Mouse (Mus musculus) adrenal gland, adult 2 months (tissue): ENCODE measurements at regions not wholly inside any gene's neighbourhood (a gene's known extent, or its start where the extent isn't known, plus 50 kb on each side); places are given as distances from the start of the nearest gene placed in this dataset.

ENCODE experiments used
- DNase-seq: peaks from one replicate; pipeline ENCODE4 v3.0.0; 2021

DNA sequence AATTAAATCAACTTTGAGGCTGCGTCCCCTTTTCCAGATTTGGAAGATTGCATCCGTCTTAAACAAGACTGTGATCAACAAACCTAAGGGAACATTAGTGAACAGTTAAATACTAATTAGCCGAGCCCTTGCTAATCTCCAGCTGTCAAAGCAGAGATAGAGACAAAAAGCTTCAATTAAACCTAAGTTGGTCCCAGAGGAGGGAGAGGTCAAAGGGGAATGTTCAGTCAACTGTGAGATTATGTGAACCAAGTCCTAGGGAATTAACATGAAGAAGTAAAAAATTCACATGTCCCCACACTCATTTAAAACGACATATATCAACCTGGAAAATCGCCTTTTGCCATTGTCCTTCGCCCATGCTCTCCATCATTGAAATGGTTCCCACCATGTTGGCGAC, 59.7 kb upstream of the Tbx20 start:
- DNase-seq: no peak

- no peak for DNase-seq
Measured at GRCm38 (mm10) chr9:24848210-24848609, 74.1 kb upstream of the Tbx20 start.

- DNase-seq: no peak
Measured at GRCm38 (mm10) chr9:24859459-24859858, 85.4 kb upstream of the Tbx20 start.

- no peak for DNase-seq
Measured at GRCm38 (mm10) chr9:24866390-24867173, 92.5 kb upstream of the Tbx20 start.

GRCm38 (mm10) chr9:24868746-24869145, 94.6 kb upstream of the Tbx20 start:
- DNase-seq: no peak

GRCm38 (mm10) chr9:24874434-24875143, 100.5 kb upstream of the Tbx20 start:
- no peak for DNase-seq

- no peak for DNase-seq
Measured at GRCm38 (mm10) chr9:24878384-24879174, 104.5 kb upstream of the Tbx20 start.

DNA sequence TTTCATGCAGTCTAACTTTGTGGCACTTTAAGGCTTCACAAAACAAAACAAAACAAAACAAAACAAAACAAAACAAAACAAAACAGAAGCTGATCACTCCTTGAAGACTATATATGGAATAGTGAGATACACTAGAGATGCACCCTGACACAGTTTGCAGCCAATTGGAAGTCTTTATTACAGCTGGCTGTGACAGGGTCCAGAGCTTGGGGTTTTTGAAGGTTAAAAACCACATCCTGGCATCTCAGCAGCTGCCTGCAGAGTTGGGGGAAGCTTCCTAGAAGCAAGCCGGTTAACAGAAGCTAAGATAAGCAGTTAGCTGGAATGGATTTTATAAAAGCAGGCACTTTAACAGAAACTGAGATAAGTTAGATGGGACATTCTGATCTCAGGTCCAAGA, 105.6 kb upstream of the Tbx20 start:
- DNase-seq: no peak

DNA sequence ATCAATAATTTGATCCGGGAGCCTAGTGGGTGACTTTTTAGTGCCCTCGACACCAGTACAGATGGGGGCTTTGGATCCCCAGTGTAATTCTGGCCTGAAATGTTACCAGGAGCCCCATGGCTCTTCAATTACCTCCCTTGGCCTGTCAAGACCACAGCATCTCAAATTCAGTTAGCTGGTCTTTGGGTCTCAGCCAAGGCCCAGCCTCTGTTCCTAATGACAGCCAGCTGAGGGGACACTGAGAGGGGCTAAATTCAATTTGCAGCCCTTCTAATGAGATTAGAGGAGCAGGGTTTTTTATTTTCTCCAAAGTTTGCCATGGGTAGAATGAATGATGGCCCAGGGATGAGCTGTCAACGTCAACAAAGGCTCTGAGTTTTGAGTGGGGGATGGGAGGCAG, 109.9 kb upstream of the Tbx20 start:
- peak; percentile 7 for DNase-seq

GRCm38 (mm10) chr9:24888282-24888681, 114.2 kb upstream of the Tbx20 start:
- DNase-seq: no peak

DNA sequence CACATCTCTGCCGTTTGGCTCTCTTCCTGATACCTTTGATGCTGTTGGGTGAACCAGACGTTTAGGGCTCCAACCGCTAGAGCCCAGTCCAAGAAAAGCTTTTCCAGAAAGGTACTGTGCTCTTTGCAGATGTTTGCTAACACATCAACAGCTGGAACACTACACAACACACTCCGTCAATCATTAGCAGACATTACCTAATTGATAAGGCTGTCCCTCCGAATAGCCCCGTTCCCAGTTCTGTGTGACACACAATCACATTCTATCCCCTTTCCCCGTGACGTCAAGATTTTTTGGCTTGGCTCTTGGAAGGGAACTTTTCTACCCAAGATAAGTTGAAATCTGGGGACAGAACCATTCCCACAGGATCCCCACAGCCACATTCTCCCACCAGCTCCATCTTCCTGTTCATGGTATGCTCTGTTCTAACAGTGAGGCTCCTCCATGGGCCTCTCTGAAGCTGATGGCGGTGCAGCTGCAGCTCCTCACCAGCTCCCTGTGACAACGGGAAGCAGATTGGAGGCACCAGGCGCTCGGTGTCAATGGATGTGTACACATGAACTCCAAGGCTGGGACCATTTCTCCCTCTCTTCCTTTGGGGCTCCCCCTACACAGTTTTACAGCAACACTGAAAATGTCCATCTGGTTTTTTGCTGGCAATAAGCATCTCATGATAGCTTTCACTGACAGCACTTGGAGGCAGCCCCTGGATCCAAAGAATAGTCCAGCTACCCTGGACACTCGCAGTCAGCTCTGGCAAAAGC, 122.6 kb upstream of the Tbx20 start:
- DNase-seq: no peak

DNA sequence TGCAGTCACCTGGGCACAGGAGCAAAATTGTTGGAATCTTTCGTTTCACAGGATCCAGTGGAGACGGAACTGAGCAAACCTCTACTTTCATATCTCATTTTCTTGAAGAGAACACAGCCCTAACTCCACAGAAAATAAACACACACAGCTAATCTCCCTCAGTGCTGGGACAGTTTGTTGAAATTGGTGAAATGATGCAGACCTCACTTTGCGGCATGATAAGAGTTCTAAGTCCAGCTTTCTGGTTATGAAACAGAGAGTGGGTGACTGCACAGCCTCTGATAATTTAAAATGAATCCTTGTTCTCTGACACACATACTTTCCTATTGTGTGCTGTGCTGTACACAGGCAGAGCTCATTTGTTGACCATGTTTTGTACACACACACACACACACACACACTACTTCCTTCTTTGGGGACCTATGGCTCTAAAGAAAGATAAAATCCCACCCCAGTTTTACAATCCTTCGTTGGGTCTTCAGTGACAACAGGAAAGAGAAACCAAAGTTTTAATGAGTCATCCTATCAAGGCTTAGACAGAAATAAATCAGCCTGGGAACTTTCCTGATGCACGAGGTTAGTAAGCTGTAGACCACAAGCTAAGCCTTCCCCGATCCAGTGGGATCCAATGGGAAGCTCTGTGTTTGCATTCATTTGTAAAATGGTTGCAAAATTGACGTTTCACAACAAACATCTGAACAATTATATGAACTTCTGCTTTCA, 125.3 kb upstream of the Tbx20 start:
- DNase-seq: peak; percentile 44

- no peak for DNase-seq
Measured at GRCm38 (mm10) chr9:24903706-24904105, 129.6 kb upstream of the Tbx20 start.

DNA sequence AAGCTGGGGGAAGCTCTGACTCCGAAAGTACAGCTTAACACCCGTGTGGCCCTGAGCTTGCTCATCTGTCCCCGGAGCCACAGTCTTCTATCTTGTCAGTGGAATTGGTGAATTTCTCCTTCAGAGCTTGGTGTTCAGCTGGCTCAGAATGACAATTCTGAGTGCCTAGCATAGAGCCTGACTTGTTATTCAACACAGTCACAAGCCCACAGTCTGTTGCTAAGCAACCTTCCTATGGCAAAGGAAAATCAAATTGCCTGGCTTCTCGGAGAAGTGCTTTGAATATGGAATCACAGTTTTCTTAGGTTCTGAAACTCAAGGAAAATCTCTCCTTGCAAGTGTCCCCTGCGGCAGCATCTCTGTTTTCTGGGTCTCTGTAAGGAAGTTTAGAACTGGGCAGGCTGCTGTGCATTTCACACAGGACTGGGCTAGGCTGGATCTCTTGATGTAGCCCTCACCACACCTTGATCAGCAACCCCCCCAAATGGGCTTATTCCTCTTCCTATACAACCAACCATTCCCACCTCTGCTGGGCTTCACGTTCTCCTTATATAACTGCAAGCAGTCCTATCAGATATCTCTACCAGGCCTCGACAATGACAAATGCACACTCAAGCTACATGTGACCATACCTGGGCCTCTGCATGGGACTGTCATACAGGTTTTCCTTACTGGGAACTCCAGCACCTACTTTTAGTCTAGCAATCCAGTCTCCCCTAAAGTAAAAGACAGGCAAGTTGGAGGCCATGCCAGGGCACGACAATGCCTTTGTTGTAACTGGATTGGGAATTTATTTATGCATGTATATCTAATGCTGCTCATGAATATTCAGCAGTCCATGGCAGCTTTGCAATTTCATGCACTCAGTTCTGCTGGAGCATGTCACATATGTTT, 135.2 kb upstream of the Tbx20 start:
- no peak for DNase-seq

DNA sequence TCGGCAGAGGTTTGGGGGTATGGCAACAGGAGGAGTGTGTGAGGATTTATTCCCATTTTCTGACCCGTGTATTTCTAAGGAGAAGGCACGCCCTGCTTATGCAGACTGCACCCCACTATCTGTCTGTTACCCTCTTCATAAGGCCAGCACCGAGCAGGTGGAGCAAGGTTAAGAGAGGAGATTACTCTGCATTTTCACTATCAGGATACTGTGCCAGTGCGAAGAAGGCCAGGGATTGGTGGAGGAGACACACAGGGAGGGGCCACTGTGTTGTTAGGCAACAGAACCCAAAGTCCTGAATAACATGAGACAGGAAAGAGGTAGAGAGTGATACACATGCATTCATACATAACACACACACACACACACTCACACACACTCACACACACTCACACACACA, 136.6 kb upstream of the Tbx20 start:
- DNase-seq: no peak

DNA sequence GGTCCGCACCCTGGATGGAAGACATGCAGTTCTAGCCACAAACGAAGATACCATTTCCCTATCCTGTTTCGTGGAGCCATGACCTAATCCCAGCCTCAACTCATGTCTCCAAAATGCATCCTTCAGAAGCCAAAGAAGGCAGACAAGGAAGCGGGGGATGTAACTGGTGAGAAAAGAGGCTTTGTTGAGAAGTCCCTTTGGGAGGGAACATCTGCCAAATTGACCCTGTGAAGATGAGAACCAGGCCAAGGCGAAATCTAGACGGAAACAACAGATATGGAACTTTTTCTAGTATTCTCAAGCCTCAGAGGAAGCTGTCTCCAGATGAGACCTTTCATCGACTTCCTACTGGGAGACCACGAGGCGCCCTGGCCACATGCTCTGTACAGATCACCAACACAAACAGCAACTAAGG, 145.9 kb upstream of the Tbx20 start:
- DNase-seq: no peak

GRCm38 (mm10) chr9:24922051-24922860, 148.2 kb upstream of the Tbx20 start:
- no peak for DNase-seq

- no peak for DNase-seq
Measured at GRCm38 (mm10) chr9:24923514-24923913, 149.4 kb upstream of the Tbx20 start.

- peak; percentile 33 for DNase-seq
Measured at GRCm38 (mm10) chr9:24937731-24938130, 151.5 kb upstream of the Gm10181 start.
